Mouse (Mus musculus) limb, embryonic 14.5 days (tissue): ENCODE measurements around the gene Dhrs4. TPM values are rescaled to one million over a fixed set of nuclear protein-coding genes. Genes with fewer than 3 reads are reported as not detected.

Experiments
- ATAC-seq: fragments of 200-750 bp; cut with Nextera tagmentation; 2 replicates; pipeline ENCODE4 v1.8.0; 2017; ENCODE audit warnings: low read depth, moderate number of reproducible peaks, moderate TSS enrichment; ENCODE audit not compliant: low FRiP score
- DNase-seq: peaks from one replicate; pipeline ENCODE4 v3.0.0-alpha.2; 2015; ENCODE audit warnings: low spot score
- H3K27ac ChIP-seq: fragments of 300-500 bp; sonication (generic); replicated peaks from 2 replicates; pipeline ENCODE4 v1.5.1; 2014; ENCODE audit warnings: low read depth, mild to moderate bottlenecking, low read length, moderate library complexity, mixed read lengths
- H3K27me3 ChIP-seq: fragments of 300-500 bp; sonication (generic); 2 replicates; pipeline ENCODE4 v1.6.1; 2014; ENCODE audit warnings: low read length, mixed read lengths; ENCODE audit not compliant: control insufficient read depth, insufficient read depth
- H3K36me3 ChIP-seq: fragments of 300-500 bp; sonication (generic); 2 replicates; pipeline ENCODE4 v1.6.1; 2014; ENCODE audit warnings: mild to moderate bottlenecking, low read length, moderate library complexity, mixed read lengths; ENCODE audit not compliant: control insufficient read depth, insufficient read depth
- H3K4me1 ChIP-seq: fragments of 300-500 bp; sonication (generic); 2 replicates; pipeline ENCODE4 v1.6.1; 2014; ENCODE audit warnings: antibody characterized with exemption, low read length, mixed read lengths; ENCODE audit not compliant: control insufficient read depth, insufficient read depth
- H3K4me2 ChIP-seq: fragments of 300-500 bp; sonication (generic); replicated peaks from 2 replicates; pipeline ENCODE4 v1.6.1; 2014; ENCODE audit warnings: low read depth, mild to moderate bottlenecking, low read length, moderate library complexity; ENCODE audit not compliant: severe bottlenecking
- H3K4me3 ChIP-seq: fragments of 300-500 bp; sonication (generic); replicated peaks from 2 replicates; pipeline ENCODE4 v1.5.1; 2014; ENCODE audit warnings: low read length
- H3K9ac ChIP-seq: fragments of 300-500 bp; sonication (generic); 2 replicates; pipeline ENCODE4 v1.6.1; 2014; ENCODE audit warnings: mild to moderate bottlenecking, low read depth, low read length, moderate library complexity; ENCODE audit not compliant: severe bottlenecking
- H3K9me3 ChIP-seq: fragments of 300-500 bp; sonication (generic); 2 replicates; pipeline ENCODE4 v1.6.1; 2016; ENCODE audit warnings: low read length; ENCODE audit not compliant: control insufficient read depth
- POLR2A ChIP-seq: fragments of 200-500 bp; IDR thresholded peaks from 2 replicates; pipeline ENCODE4 v1.8.0; 2012; ENCODE audit warnings: inconsistent platforms, mild to moderate bottlenecking, moderate library complexity, borderline replicate concordance; ENCODE audit not compliant: insufficient read depth, insufficient read length; ENCODE audit errors: extremely low read depth
- whole genome bisulfite sequencing: fragments of 180-500 bp; shearing (Covaris S2); extraction: QIAGEN DNeasy Blood & Tissue Kit; methylation state at CpG from one replicate; pipeline ENCODE4 v1.1.7; 2014; 5-methylcytosine and 5-hydroxymethylcytosine counted together
- polyA plus RNA-seq, 2 experiments: library from polyadenylated mRNA; depleted of rRNA in 1 of 2; stranded (reverse) in 1 of 2; unstranded in 1 of 2; fragments of >200 nt; fragmentation: Nextera tagmentation in 1 of 2; extraction: Ambion mirVana in 1 of 2; gene quantifications; 2 replicates each; pipeline versions ENCODE4 v1.2.1 to v1.2.3; 2012 to 2014

Gene Dhrs4
- polyA plus RNA-seq, 2 experiments, result 48.4 to 58.6 TPM

DNA sequence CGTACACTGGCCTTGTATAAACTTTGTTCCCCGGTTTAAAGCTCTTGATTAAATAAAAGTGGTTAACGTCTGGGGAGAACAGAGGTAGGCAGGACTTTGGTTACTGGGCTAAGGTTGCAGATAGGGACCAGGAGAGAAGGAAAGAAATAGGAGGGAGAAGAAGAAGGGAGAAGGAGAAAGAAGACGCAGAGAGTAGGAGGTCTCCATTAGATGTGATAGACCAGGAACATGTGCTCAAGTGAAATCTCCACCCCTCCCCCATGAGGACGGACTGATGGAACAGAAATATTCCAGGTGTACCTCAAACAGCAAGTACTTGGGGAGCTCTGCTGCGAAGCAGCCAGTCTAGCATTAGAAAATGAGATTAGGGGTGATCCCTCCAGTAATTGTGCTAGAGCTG, 8.7 kb upstream of the Dhrs4 start:
- H3K27ac ChIP-seq, result no peak overlapping the region
- DNase-seq, result no peak
- ATAC-seq, result no peak
- no peaks in the 10 kb centered on the region for H3K27me3 ChIP-seq
- WGBS, result 76% methylated on average over 6 of the region's 6 CpGs
- no peak overlapping the region for H3K4me2 ChIP-seq
- no peak overlapping the region for H3K4me3 ChIP-seq
- H3K4me1 ChIP-seq, result no peaks in the 10 kb centered on the region
- H3K9ac ChIP-seq, result no peak overlapping the region
- H3K9me3 ChIP-seq, result no peaks in the 10 kb centered on the region
- no peak for TF ChIP-seq POLR2A
- H3K36me3 ChIP-seq, result no peaks in the 10 kb centered on the region

GRCm38 (mm10) chr14:55470806-55471205, 7.8 kb upstream of the Dhrs4 start:
- 9% methylated on average over 10 of the region's 10 CpGs for WGBS
- H3K4me3 ChIP-seq, result no peak overlapping the region
- ATAC-seq, result no peak

DNA sequence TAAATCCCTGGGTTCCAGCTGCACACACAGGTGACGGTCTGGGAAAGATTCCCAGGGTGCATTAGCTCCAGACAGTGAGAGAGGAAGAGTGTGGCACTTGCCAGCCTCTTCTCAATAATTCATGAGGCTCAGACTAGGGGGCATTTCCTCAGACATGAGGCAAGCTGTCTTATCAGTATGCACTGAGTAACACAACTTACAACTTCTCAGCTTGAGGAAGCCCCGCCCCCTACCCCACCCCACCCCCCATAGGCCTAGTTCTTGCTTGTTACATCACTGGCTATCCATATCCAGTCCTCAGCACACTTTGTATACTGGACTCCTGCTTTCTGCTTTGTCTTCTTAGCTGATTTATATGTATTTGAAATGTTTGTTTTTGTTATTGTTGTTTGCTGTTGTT, 2.9 kb upstream of the Dhrs4 start:
- TF ChIP-seq POLR2A, result no peak
- DNase-seq (no peak), ATAC-seq (no peak)
- H3K9ac ChIP-seq, result no peak overlapping the region
- no peaks in the 10 kb centered on the region for H3K4me1 ChIP-seq
- H3K4me2 ChIP-seq, result no peak overlapping the region
- H3K27me3 ChIP-seq, result no peaks in the 10 kb centered on the region
- WGBS, result 50% methylated on average over 2 of the region's 2 CpGs
- H3K9me3 ChIP-seq, result no peaks in the 10 kb centered on the region
- no peak overlapping the region for H3K4me3 ChIP-seq
- H3K27ac ChIP-seq, result no peak overlapping the region
- H3K36me3 ChIP-seq, result no peaks in the 10 kb centered on the region

More at GRCm38 (mm10) chr14:55470806-55471205, 7.8 kb upstream of the Dhrs4 start:
- no peaks in the 10 kb centered on the region for H3K9me3 ChIP-seq
- TF ChIP-seq POLR2A, result no peak
- no peaks in the 10 kb centered on the region for H3K27me3 ChIP-seq
- no peaks in the 10 kb centered on the region for H3K4me1 ChIP-seq
- no peak overlapping the region for H3K9ac ChIP-seq
- peak; percentile 47 for DNase-seq
- no peaks in the 10 kb centered on the region for H3K36me3 ChIP-seq
- no peak overlapping the region for H3K4me2 ChIP-seq
- H3K27ac ChIP-seq, result no peak overlapping the region

- no peak overlapping the region for H3K4me2 ChIP-seq
- no peak overlapping the region for H3K9ac ChIP-seq
- H3K27me3 ChIP-seq, result no peaks in the 10 kb centered on the region
- DNase-seq (no peak), ATAC-seq (no peak)
- H3K4me1 ChIP-seq, result no peaks in the 10 kb centered on the region
- H3K9me3 ChIP-seq, result no peaks in the 10 kb centered on the region
- no peak overlapping the region for H3K27ac ChIP-seq
- no peak for TF ChIP-seq POLR2A
- 100% methylated on average over 1 of the region's 1 CpGs for WGBS
- no peak overlapping the region for H3K4me3 ChIP-seq
- no peaks in the 10 kb centered on the region for H3K36me3 ChIP-seq
These were observed 1.1 kb upstream of the Dhrs4 start for GRCm38 (mm10) chr14:55477421-55477820.

GRCm38 (mm10) chr14:55477829-55478228, 729 bp upstream of the Dhrs4 start:
- Histone ChIP-seq H3K27me3 (no peaks in the 10 kb centered on the region), H3K9ac (no peak overlapping the region), H3K9me3 (no peaks in the 10 kb centered on the region), H3K4me3 (no peak overlapping the region), H3K27ac (no peak overlapping the region), H3K4me2 (peak overlapping the region; percentile 56; the same call in 1 of the 2 replicates), H3K4me1 (no peaks in the 10 kb centered on the region), H3K36me3 (no peaks in the 10 kb centered on the region)
- no peak for TF ChIP-seq POLR2A
- 92% methylated on average over 5 of the region's 5 CpGs for WGBS
- no peak for ATAC-seq
- DNase-seq, result no peak

GRCm38 (mm10) chr14:55479629-55480028, 1.1 kb downstream of the Dhrs4 start:
- DNase-seq (no peak), ATAC-seq (no peak)
- Histone ChIP-seq H3K27me3 (no peaks in the 10 kb centered on the region), H3K27ac (no peak overlapping the region), H3K9ac (no peak overlapping the region), H3K4me3 (peak overlapping the region; percentile 60; the same call in 1 of the 2 replicates), H3K9me3 (no peaks in the 10 kb centered on the region), H3K36me3 (peaks cover 5% of the 10 kb centered on the region; the same call in 1 of the 2 replicates), H3K4me2 (peak overlapping the region; percentile 56), H3K4me1 (no peaks in the 10 kb centered on the region)
- no peak for TF ChIP-seq POLR2A
- 93% methylated on average over 10 of the region's 10 CpGs for WGBS
